Mouse (Mus musculus) left cerebral cortex, postnatal 25 days (tissue): ENCODE measurements at regions not wholly inside any gene's neighbourhood (a gene's known extent, or its start where the extent isn't known, plus 50 kb on each side); places are given as distances from the start of the nearest gene placed in this dataset.

ENCODE experiments used
- DNase-seq, 2 experiments: peaks; one replicate each; pipeline ENCODE4 v3.0.0; 2022; ENCODE audit warnings: low spot score in 2 of 2, mixed read lengths in 1 of 2
- intact Hi-C: fragments of 180-260 bp; cut with DNase I; formaldehyde crosslinking; loops from one replicate; pipeline ENCODE4 v1.15.1; 2025

- DNase-seq: no peak
- intact Hi-C loops: no loop called here
Measured at GRCm38 (mm10) chr5:47693478-47693877, 289.5 kb upstream of the Slit2 start.

DNA sequence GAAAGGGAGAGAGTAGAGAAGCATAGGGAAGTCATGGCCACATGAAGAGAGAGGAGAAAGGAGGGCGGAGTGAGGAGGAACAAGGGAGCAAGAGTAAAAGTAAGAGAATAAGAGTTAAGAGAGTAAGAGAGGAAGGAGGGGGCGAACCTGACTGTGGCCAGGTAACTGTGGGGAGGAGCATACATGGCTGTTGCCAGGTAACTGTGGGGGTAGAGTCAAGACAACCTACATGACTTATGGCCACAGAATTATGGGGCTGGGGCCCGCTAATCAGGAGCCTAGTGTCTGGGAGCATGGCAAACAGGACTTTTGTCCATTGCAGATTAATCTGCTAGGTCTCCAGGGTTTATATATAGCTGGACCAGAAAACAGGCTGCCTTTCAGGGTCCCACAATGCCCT is 289.0 kb upstream of the Slit2 start:
- intact Hi-C loops: no loop called here
- no peak for DNase-seq

GRCm38 (mm10) chr5:47694630-47695029 is 288.3 kb upstream of the Slit2 start:
- DNase-seq: no peak
- intact Hi-C loops: no loop called here

DNA sequence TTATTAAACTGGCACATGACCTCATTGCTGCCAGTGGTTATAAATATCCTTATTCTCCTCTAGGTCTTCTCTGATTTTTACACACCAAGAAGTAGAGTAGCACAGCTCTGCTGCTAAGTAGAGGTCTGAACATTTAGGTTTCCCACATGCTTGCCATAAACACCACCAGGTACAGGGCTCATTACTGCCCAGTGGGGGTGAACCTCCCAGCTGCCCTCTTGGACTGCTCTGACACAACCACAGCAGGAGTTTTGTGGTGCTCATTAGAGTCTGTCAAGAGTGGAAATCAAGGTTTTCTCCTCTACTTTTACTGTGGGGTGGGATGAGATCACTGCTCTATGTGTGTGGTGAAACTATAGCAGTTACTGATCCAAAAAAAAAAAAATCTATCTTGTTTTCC is 271.4 kb upstream of the Slit2 start:
- intact Hi-C loops: no loop called here
- no peak for DNase-seq

GRCm38 (mm10) chr5:47714333-47714732 is 268.6 kb upstream of the Slit2 start:
- intact Hi-C loops: no loop called here
- no peak for DNase-seq

GRCm38 (mm10) chr5:47724911-47725310 is 258.0 kb upstream of the Slit2 start:
- no peak for DNase-seq
- intact Hi-C loops: no loop called here

- peak in 1 of 2 experiments; percentile 30 for DNase-seq
- intact Hi-C loops: no loop called here
Measured at GRCm38 (mm10) chr5:47742727-47743126, 240.2 kb upstream of the Slit2 start.

DNA sequence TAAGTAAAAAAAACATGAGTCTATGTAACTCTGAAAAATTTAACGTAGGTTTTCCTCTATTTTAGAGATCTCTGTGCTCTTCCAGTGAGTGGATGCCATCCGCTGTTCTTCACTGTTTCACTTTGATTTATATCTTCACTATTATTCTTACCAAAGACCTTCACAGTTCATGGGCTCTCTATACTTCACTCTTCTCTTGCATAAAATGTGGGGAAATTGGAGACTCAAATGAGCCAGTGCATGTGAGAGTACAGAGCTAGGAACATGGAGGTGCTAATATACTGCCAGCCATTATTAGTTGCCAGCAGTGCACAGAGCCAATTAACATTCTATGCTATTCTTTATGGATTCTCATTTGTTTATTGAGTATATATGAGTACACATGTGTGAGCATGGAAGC is 237.8 kb upstream of the Slit2 start:
- DNase-seq: no peak
- intact Hi-C loops: no loop called here

DNA sequence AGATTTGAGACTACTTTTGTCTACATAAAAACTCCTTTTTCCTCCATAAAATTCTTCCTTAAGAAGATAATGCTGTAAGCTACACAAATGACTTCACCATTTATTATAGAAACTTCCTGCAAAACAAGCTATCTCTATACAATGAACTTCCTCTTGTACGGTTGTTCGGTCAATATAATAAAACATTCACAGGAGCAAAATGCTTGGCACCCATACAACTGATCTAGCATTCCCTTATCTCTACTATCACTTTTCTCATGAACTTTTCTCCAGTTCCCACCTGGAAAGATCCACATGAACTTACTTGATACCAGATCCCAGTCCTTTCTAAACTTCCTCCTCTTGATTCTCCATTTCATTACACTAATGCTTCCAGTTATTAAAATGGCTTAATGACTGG is 231.0 kb upstream of the Slit2 start:
- DNase-seq: no peak
- intact Hi-C loops: no loop called here

DNA sequence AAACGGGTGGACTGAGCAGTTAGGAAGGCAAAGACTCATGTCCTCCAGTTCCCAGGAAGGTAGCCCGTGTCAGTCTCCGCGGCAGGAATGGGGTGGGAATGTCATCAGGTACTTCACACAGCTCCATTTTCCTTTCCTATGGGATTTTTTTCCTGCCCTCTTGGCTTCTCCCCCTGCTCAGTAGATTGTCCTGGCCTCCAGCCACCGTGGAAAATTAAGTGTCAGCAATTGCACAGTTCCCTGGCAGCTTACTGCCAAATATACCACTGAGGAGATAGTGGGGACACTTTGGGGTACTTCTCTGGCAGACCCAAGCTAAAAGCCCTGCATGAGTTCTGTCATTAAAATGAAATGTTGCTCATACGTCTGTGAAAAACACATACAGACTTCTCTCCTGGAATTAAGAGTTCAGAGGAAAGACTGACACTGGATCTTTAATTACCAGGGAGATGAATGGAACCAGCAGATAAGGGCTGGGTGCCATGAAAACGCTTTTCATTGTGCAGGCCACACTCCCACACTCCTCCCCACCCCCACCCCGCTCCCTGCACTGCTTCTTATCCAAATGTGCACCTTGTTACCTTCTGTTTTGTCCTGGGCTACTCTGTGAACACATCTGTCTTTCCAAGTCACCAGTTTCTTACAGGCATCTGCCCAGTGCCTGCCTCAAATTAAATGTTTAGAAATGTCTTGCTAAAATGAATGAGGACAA is 210.1 kb upstream of the Slit2 start:
- intact Hi-C loops: no loop called here
- DNase-seq: no peak

- intact Hi-C loops: no loop called here
- DNase-seq: no peak
Measured at GRCm38 (mm10) chr5:47773354-47773743, 209.6 kb upstream of the Slit2 start.

DNA sequence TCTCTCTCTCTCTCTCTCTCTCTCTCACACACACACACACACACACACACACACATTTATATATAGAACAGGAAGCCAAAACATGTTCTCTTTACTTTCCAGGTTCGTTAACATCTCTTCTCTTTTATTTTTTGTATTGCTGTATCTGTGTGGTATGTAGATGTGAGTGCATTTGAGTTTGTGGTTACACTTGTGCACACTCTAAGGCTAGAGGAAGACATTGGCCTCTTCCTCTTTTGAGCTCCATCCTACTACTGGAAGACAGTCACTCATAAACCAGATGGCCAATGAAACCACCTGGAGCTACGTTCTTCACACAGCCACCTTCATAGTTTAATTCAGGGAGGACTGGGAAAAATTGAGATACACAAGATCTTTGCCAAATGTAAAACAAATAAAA is 202.1 kb upstream of the Slit2 start:
- intact Hi-C loops: no loop called here
- no peak for DNase-seq

GRCm38 (mm10) chr5:47781608-47782007 is 201.3 kb upstream of the Slit2 start:
- intact Hi-C loops: no loop called here

GRCm38 (mm10) chr5:47794639-47795272 is 188.2 kb upstream of the Slit2 start:
- no peak for DNase-seq
- intact Hi-C loops: no loop called here

More at GRCm38 (mm10) chr5:47781608-47782007, 201.3 kb upstream of the Slit2 start:
- no peak for DNase-seq

DNA sequence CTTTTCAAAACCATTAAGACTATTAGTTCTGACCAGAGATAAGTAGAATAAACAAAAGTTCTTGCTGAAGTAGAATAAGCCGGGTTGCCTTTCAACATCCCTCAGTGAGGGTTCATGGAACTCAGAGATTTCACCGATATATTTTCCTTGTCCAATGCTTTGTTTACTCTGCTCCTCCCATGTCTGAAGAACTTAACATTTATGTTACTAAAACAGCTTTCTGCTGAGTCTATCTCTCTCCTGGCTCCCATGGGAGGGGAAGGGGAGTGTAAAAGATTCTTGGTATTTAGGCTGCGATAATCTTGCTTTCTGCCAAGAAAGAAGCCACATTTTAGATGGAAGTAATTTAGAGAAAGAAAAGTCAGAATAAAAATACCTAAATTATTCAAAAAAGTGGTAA is 187.7 kb upstream of the Slit2 start:
- peak in 1 of 2 experiments; percentile 2 for DNase-seq
- intact Hi-C loops: no loop called here

DNA sequence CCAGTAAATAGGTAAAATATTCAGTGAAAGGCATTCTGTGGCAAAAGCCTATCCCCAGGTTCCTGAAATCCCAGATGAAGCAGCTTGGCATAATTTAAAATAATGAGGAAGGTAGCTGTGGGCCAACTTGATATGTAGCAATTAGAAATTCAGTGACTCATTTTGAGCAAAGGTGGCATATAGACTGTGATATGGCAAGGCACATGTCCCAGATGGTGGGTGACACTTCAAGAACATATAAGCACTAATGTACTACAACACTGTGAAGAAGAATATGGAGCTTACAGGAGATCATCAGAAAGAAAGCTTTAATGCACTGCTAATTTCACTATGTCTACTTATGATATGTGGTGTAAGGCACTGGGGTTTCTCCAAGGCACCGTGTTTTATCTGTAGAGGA is 162.0 kb upstream of the Slit2 start:
- intact Hi-C loops: no loop called here

GRCm38 (mm10) chr5:47837998-47838397 is 144.9 kb upstream of the Slit2 start:
- DNase-seq: peak in 1 of 2 experiments; percentile 5
- intact Hi-C loops: no loop called here

More for the DNA sequence above, 162.0 kb upstream of the Slit2 start:
- DNase-seq: no peak

DNA sequence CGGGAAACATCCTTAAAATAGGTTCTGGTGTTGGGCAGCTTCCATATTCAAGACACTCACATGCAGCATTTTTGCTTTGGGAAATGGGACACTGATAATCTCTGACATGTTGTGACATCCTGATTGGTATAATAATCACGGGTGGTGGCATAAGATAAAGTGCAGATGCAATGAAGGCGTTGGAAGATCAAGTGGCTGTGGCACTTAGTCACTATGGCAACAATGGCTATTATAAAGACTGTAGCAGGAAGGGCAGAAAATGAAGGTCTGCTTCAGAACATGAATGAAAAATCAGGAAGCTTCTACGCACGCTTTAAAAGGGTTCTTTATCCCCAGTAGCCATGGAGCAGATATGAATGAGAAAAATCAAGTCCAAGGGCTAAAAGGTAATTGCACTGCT is 113.2 kb upstream of the Slit2 start:
- intact Hi-C loops: no loop called here
- DNase-seq: no peak
